Mouse (Mus musculus) MEL (cell line): ENCODE results near the gene Ppard.

ENCODE experiments used
- JUND ChIP-seq: IDR thresholded peaks from 2 replicates; pipeline ENCODE4 v1.6.1; 2011; ENCODE audit warnings: low read depth, mild to moderate bottlenecking, improper control_type of control experiment, low read length
- POLR2AphosphoS5 ChIP-seq: IDR thresholded peaks from 2 replicates; pipeline ENCODE4 v1.6.1; 2012; ENCODE audit warnings: low read depth, borderline replicate concordance, mild to moderate bottlenecking, inconsistent platforms, low read length, moderate library complexity, mixed read lengths

- TF ChIP-seq JUND (no peak), POLR2AphosphoS5 (no peak)
Observed at GRCm38 (mm10) chr17:28335267-28335666, 102.8 kb downstream of the Ppard start.
